Mouse (Mus musculus) 3T3-L1 (cell line): ENCODE data around the gene Nenf.

Source experiments
- DNase-seq: peaks from one replicate; pipeline ENCODE4 v3.0.0-alpha.2; 2015; ENCODE audit warnings: low read depth, low spot score

Gene Nenf

GRCm38 (mm10) chr1:191283110-191284040 is 34.6 kb downstream of the Nenf start:
- DNase-seq = no peak

DNA sequence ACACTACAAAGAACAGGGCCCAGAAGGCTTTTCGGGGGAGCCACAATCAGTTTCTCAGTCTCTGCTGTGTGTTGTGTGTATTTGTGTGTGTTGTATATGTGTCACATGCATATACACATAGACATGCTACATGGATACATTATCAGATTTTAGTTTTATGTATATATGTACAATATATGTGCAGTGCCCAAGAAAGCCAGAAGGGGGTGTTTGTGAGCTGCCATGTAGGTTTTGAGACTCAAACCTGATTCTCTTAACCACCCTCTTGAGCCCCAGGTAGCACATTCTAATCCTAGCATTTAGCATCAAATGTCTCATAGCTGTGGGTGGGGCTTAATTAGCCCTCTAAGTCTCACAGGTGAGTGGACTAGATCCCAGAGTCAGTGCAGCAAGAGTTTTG is 35.7 kb downstream of the Nenf start:
- no peak for DNase-seq

DNA sequence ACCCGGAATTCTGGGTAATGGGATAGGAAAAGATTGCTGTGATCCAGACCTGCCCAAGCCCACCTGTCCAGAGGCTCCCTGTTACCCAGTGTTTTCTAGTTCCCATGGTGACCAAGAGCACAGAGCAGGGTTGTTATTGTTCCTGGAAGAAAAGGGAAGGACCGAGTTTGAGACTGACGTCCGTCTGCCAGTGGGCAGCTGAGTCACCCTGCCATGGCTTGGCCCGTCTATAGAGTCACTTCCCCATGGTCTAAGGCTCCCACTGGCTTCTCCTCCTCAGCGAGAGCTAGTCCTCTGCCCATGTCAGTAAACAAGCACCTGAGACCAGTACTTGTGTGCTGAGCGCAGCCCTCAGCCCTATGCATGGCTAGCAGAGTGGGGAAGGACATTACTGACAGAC is 36.8 kb downstream of the Nenf start:
- DNase-seq = no peak

- no peak for DNase-seq
These were observed 39.7 kb downstream of the Nenf start for GRCm38 (mm10) chr1:191278324-191278723.

DNA sequence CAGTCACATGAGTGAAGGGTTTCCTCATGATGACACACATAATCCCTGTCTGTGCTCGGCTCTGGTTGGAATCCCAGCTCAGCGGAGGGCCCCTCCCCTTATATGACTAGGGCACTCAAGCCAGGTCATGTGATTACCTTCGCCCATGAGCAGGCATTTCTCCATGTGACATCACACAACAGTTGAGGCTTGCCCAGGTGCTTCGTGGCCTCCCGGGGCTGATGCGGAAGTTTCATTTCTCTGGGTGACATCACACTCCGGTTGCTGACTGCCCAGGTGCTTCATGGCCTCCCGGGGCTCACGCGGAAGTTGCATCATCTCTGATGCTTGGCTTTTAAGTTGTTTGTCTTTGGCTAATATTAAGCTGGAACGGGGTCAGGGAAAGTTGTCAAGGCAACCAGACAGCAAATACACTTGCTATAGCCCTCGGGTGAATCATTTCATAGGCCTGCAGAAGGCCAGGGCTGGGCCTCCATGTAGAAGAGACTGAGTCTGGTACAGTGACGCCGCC is 40.4 kb downstream of the Nenf start:
- peak; percentile 67 for DNase-seq

- DNase-seq = no peak
These were observed 41.8 kb downstream of the Nenf start for GRCm38 (mm10) chr1:191276181-191276580.

GRCm38 (mm10) chr1:191275527-191275926 is 42.5 kb downstream of the Nenf start:
- peak; percentile 64 for DNase-seq

- no peak for DNase-seq
These were observed 45.3 kb downstream of the Nenf start for GRCm38 (mm10) chr1:191272660-191273059.

- DNase-seq = no peak
These were observed 48.4 kb downstream of the Nenf start for GRCm38 (mm10) chr1:191269648-191269952.

- peak; percentile 28 for DNase-seq
These were observed 49.0 kb downstream of the Nenf start for GRCm38 (mm10) chr1:191268797-191269647.

GRCm38 (mm10) chr1:191267856-191268255 is 50.1 kb downstream of the Nenf start:
- peak; percentile 83 for DNase-seq

DNA sequence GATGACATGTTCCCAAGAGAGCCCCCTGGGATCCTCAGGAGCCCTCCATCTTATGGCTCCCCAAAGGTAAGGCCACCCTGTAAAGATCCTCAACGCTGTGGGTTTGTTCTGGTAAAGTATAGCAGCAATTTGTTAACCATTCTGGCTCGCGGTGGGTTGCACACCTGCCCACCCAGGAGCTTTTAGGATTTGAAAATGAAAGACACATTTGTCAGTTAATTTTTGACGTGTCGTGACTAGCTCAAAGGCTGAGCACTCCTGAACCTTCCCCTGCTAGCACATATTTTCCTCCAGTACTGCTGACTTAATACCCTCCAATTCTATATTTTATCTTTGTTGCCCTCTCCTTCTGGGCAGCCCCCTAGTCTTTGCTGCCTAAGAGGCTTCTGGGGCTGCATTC is 50.8 kb downstream of the Nenf start:
- no peak for DNase-seq

DNA sequence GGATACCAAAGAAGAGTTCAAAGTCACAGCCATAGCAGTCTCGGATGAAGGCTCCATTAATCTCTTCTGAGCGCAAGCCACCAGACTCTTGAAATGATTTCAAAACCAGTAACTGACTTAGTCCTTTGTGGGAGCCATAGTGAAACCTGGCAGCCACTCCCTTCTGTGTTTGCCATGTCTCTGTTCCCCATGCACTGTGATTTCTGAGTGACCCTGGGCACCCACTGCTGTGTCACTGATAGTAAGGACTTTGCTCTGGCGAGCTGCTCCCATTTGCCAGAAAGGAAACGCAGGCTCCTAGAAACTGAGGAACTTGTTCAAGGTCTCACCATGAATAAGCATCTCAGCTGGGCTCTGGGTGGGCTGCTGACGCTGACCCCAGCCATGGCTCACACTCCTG is 54.5 kb downstream of the Nenf start:
- DNase-seq = no peak

DNA sequence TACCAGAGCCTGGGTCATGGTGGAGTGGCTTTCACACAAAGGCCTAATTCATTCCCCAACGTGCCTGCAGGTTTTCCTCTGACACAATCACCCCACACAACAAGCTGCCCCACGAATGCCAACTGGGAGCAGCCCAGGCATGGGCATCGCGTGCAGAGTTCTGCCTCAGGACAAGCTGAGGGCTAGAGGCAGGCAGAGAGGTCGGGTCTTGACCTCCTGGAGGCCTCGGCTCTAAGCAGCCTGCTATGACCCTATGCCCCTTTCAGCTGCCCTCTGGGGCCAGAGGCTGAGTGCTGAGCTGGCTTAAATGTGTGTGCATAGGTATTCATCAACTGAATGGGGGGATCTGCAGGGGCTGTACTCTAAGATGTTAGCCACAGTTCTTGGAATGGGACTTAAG is 56.1 kb downstream of the Nenf start:
- DNase-seq = no peak

DNA sequence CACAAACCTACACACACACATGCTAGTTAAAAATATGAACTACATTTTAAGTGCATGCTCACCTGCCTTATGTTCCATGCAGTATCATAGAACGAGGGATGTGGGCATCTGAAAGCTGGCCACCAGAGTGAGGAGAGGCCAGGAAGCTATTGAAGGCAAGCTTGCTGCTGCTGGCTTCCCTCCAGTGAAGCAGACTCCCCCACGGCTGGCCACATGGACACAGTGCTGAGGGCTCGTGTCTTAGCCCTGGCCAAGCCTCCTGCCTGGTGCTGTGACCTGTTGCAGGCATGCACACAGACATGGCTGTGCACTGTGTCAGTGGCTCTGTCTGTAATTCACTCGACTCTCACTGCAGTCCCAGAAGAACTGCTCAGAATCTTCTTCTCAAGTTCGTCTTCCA is 58.3 kb downstream of the Nenf start:
- no peak for DNase-seq

DNA sequence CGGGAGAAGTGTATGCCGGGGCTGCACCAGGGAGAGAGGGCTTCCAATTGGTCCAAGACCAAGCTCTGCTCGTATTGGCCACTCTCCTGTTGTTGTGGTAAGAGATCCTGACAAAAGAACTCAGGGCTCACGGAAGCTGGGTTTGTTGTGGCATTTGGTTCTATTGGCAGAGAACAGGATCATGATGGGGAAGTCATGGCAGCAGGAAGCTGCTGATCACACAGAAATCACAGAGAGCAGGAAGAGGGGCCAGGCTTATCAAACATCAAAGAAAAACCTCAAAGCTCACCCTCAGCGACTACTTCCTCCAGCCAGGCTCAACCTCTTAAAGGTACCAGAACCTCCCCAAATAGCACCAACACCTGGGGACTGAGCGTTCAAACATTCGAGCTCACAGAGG is 58.9 kb downstream of the Nenf start:
- no peak for DNase-seq

DNA sequence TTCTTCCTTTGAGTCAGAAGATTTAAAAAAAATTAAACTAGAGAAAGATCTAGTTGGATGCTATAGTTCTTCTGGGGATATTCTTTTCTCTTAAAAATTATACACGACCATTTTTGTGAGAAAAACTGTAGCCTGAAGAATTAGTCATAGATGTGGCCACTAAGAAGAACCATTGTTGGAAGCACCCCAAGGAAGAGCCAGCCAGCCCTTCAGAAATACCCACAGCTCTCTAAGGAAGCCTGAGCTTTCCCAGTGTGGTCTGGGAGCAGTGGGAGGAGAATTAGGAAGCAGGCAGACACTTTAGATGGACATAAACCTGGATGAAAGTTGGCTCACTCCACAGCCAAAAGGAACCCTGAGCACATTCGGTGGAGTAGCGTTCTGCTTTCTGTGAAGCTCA is 59.5 kb downstream of the Nenf start:
- peak; percentile 73 for DNase-seq

DNA sequence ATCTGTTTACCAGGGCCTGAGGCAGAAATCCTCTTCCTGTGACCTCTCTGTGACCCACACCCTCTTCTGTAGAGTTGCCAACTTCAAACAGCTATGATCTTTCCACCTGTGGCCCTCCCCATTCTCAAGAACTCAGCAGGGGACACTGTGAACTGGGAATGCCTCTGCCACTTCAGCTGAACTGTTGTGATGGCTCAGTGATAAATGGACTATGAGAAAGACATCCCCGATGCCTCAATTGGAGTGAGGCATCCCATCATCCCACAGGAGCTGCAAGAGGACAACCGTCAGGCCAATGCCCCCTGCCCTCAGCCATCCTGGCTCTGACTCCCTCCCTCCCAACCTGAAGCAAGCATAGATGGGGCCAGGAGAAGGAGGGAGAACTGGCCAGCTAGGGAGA is 60.0 kb downstream of the Nenf start:
- no peak for DNase-seq

DNA sequence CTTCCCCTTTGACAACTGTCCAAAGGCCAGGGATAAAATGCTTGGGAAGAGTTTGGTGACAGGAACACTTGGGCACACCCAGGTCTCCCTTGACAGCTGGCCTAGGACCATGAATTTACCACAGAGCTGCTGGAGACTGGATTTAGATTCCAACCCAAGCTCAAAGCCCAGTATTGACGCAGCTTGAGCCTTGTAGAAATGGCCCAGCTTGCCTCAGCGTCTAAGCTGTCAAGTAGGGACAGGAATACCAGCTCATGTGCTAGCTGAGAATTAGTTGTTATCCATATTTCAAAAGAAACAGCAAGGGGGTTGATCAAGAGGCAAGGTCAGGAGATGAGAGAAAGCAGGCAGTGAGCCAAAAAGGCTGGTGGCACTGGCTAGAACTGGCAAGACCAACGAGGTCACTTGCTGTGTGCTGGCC is 60.6 kb downstream of the Nenf start:
- no peak for DNase-seq
